Mouse (Mus musculus): Measurements from ENCODE around the gene Lix1. TPM values are rescaled to one million over a fixed set of nuclear protein-coding genes. Genes with fewer than 3 reads are reported as not detected.
A peak's percentile ranks its signal among the peaks of the same experiment; 100 is the strongest.

Gene Lix1
- total RNA-seq (2022) = 10 to 100 TPM; 58.1 to 64.1 (median 62.4) TPM

DNA sequence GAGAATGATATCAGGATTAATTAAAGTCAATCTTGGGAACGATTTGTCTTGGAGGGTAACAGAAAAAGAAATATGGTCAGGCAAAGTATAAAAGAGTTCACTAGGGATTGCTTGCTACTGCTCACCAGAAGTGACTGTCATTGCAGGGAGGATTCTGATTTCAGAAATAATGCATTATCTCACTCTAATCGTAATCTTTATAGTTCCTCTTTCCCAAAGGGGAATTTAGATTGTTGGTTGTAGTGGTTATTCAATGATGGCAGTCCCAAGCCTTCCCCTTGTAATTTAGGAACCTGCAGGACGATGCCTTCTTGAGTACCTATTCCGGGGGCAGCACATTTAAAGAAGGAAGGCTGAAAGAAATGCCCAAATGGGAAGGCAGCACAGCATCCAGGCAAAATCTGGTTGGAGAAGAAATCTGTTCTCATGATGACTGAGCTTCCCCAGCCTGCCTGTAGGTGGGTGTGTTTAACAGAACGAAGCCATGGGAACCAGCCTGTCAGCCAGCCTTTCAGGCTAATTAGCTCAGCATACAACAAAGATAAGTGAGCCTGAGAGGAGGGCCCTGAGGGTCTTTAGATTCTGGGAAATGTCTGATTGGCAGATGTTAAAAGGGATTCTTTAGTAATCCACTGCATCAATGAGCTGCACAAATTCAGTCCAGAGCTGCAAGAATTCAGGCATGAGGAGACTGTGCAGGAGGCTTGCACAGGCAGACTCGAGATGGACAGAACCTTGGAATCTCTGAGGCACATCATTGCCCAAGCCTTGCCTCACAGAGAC is at the start of gene Lix1:
TSS of gene Lix1 (plus strand) at position 451 of the 783 bp plus-strand sequence.
- peak; percentile 50 to 77 for DNase-seq (ENCODE audit: low spot score in 2 of 2)

DNA sequence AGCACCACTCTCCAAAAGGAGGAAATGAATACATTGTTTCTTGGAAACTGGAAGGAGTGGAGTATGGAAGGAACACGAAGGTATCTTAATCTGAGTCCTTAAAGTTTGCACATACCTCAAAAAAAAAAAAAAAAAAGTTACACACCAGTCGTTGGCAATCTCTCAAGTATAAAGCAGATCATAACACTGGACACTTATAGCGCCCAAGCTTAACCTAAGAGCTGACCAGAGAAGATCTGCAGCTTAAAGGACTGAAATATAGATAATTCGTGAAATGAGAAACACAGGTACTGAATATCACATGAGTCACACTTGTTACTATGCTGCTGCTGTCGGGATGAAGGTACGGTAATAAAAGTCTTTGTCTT is 28.9 kb upstream of the Lix1 start:
- no peak for DNase-seq (ENCODE audit: low spot score in 2 of 2)

DNA sequence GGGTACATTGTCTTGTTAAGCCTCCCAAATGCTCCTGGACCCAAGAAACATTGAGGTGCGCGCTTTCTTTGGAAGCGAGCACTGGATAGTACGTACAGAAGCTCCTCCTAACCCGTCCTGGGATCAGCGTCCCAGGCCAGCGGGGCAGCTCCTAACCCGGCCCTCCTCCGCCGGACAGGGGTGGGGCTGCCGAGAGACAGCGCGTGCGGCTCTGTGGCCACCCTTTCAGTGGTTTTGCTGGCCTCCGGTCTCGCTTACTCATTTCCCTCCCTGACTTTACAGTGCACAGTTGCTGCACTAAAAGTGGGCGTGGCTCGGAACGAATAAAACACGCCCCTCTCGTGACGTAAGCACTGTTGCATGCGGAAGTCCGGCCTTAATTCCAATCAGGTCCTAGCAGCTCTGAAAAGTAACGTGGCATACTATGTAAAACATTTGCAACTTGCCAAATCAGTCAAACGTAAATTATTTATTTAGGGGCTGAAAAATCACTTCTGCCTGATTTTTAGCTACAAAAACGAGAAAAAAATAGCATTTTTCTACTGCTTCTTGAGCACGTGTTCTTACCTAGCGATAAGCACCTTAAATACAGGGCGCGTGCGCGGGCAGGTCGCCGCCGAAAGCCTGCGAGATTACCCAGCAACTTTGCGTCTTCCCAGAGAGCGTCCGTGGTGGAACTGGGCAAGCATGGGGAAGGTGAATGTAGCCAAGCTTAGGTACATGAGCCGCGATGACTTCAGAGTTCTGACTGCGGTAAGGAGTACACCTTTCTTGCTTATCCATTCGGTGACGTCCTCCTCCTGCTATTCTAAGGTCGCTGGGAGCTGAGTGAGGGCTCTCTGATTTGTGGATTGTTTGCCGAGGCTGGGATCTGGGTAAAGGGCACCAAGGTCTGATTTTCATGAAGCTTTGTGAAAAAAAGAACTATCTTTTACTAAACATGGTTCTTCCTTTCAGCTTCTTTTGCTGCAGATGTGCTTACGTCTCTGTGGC is 28.3 kb upstream of the Lix1 start, which contains the start of gene Riok2:
TSS of gene Riok2 (plus strand) at position 392 of the 993 bp plus-strand sequence.
- peak; percentile 84 to 90 for DNase-seq (ENCODE audit: low spot score in 2 of 2)

GRCm38 (mm10) chr17:17375581-17375980 is 26.9 kb upstream of the Lix1 start:
- DNase-seq (ENCODE audit: low spot score in 2 of 2) = no peak

DNA sequence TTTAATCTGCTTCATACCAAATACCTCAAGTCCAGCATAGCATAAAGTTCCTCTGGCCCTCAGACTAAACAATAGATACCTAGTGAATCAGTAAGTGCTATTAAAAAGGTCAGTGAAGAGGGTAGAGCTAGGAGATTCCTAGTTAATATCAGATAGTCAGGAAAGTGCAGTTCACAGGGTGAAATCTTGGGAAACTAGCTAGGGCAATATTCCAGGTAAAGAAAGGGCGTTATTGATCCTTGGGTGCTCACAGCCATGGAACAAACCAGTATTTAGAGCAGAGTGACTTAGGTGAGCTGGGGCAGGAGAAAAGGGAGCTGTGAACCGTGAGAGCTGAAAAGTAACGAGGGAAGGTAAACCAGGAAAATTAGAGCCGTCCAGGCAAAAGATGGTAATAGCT is 18.8 kb upstream of the Lix1 start:
- DNase-seq (ENCODE audit: low spot score in 2 of 2) = no peak

- no peak for DNase-seq (ENCODE audit: low spot score in 2 of 2)
Observed at GRCm38 (mm10) chr17:17384502-17384901, 18.0 kb upstream of the Lix1 start.

- DNase-seq (ENCODE audit: low spot score in 2 of 2) = no peak
Observed at GRCm38 (mm10) chr17:17386117-17386516, 16.4 kb upstream of the Lix1 start.

- no peak for DNase-seq (ENCODE audit: low spot score in 2 of 2)
Observed at GRCm38 (mm10) chr17:17391823-17392222, 10.6 kb upstream of the Lix1 start.

DNA sequence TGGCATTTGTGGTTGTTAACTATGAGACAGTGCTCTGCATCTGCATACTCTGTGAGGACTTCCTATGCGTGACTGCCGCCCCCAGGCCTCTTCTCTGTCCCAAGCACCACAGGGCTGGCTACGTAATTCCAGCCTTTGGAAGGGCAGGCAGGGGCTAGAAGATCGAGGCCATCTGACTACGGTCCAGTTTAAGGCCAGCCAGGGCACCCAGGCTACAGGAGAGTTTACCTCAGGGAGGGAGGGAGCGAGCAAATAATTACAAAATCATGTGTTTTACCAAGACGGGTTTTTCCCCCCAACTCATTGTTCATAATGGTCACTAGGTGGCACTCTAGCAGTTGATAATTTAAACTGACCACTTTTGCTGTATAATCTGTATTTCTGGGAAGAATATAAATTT is 9.6 kb upstream of the Lix1 start:
- no peak for DNase-seq (ENCODE audit: low spot score in 2 of 2)

DNA sequence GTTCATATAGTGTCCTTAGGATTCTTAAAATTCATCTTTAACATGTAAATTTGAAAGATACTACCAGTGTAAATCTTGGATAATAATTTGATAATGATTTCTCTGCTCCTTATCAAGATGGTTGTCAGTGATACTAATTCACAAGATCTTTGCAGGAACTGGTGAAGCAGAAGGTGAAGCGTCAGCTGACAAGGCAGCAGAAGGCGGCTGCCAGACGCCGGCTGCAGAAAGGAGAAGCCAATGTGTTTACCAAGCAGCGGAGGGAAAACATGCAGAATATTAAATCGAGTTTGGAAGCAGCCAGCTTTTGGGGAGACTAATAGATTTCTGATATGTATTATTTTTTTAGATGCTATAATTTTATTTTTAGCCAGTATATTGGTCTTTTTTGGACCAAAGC is 9.2 kb upstream of the Lix1 start:
- DNase-seq (ENCODE audit: low spot score in 2 of 2) = no peak

DNA sequence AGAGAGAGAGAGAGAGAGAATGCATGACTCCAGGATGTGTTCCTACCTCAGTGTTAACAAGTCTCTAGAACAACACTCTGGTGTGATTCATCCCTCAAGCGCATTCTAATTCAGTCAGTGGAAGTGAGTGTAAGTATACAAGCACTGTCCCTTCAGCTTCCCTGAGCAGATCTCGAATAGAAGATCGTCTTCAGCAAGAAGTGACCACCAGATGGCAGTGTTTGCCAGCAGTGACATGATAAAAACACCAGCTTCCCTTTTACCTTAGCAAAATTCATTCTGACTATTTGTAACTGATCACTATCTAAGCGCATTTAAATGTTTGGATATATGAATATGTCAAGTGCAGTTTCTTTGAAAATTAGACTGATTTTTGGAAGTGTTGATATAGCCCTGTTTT is 8.1 kb upstream of the Lix1 start:
- peak; percentile 64 to 77 for DNase-seq (ENCODE audit: low spot score in 2 of 2)

GRCm38 (mm10) chr17:17396869-17397268 is 5.6 kb upstream of the Lix1 start:
- no peak for DNase-seq (ENCODE audit: low spot score in 2 of 2)

DNA sequence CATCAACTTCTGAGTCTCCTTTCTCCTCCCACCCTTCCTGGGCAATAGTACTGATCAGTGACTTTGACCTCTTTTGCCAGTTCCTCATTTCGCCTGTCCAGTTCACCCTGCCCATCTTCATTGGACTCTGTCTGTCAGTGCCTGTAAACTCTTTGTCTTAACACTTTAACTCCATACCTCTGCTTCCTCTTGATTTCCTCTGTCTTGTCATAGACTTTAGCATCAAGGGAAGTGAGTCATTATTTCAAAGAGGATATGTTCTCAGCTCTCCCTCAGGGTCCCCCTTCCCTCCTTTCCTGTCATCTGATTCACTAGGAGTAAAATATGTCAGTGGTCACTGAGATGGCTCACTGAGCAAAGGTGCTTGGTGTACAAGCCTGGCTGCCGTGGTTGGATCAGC is 3.8 kb upstream of the Lix1 start:
- no peak for DNase-seq (ENCODE audit: low spot score in 2 of 2)

DNA sequence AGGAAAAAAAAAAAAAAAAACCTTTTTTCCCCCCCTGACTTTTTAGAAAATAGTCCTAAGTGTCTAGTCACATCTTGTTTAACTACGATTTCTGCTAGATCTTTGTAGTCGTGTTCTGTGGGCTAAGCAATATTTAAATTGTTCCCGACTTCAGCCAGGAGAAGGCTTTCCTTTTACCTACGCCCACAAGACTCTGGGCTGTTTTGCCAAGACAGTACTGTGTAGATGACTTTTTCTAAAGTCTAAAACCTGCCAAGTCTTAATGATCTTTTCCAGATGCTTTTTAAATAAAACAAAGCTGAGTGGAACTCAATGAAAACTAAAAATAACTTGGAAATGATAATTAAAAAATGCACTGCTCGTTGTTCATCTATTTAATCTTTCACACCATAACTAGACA is 566 bp downstream of the Lix1 start:
- DNase-seq (ENCODE audit: low spot score in 2 of 2) = no peak

- DNase-seq (ENCODE audit: low spot score in 2 of 2) = no peak
Observed at GRCm38 (mm10) chr17:17403578-17404112, 1.2 kb downstream of the Lix1 start.

DNA sequence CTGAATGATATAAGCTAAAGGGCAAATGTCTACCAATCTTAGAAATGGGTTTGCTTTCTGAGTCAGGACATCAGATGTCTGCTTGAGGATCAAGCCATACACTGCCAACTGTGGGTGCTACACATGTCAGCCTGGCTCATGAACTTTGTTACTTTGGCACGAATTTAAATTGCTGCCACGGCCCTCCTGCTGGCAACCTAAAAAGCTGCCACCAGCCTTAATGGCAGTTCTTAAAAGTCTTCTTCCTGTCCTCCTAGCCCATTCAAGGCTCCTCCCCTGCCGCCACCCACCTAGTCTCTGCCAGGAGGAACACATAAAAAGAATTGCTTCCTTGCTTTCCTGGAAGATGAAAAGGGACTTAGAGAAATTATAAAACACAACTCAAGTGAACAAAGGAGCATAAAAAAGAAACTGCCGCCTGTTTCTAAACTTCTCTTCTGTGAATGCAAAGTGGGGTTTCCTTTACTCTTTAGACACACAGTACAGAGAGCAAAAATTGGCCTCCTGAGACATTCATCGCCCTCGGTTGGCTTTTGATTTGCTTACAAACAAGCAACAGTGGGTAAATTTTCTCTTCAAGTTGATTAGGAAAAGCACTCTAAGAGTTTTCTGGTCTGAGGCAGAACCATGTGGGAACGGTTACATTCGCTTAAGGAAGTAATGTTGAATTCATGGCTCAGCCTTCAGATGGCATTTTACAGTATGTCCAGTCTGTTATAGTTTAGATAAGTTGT is 2.5 kb downstream of the Lix1 start:
- peak in 1 of 2 experiments; percentile 37 for DNase-seq (ENCODE audit: low spot score in 2 of 2)

DNA sequence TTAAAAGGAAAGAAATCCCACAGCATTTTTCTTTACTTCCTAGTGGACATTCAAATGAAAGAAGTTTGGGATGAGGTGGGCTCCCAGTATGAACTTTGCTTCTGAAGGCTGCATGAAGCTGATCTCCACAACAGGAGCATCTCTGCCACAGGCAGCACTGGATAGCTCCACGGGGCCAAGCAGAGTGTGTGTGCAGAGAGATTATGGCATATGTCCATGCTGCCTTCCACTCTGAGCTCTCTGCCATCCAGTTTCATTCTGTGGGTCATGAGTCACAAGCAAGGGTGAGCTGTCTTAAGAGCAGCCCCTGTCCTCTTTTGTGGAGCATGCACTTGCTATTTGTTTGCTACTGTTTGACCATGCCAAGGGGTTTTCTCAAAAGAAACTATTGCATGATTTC is 3.1 kb downstream of the Lix1 start:
- DNase-seq (ENCODE audit: low spot score in 2 of 2) = no peak

DNA sequence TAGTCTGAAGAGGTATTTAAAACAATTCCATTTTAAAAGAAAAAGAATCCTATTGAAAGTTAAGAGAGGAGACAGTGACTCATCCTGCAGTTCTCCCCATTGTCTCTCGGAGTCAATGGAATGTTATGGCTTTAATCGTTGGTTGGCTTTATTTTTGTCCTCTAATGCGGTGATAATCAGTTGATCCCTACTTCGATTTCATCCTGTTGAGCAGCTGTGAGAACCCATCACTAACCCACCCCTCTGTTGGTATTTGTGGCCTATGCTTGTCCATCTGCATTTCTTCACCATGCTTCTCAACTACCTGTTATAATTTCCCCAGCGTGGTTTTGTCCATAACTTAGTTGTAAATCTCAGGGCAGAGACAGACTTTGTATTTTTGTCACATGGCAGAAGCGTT is 5.7 kb downstream of the Lix1 start:
- DNase-seq (ENCODE audit: low spot score in 2 of 2) = no peak

GRCm38 (mm10) chr17:17408720-17409478 is 6.4 kb downstream of the Lix1 start:
- DNase-seq (ENCODE audit: low spot score in 2 of 2) = no peak

- peak in 1 of 2 experiments; percentile 46 for DNase-seq (ENCODE audit: low spot score in 2 of 2)
Observed at GRCm38 (mm10) chr17:17409601-17410000, 7.1 kb downstream of the Lix1 start.

GRCm38 (mm10) chr17:17411443-17411842 is 9.0 kb downstream of the Lix1 start:
- DNase-seq (ENCODE audit: low spot score in 2 of 2) = no peak

All from left cerebral cortex, adult 8-10 months (tissue).